Mouse (Mus musculus) stomach, postnatal 0 days (tissue): ENCODE measurements around the gene Wnt16.

Experiments used
- CTCF ChIP-seq: IDR thresholded peaks from 2 replicates; pipeline ENCODE4 v1.5.1; 2016; ENCODE audit warnings: antibody characterized with exemption, low read depth, mild to moderate bottlenecking, moderate library complexity
- EP300 ChIP-seq: optimal IDR thresholded peaks from 2 replicates; pipeline ENCODE3; 2016; ENCODE audit warnings: antibody characterized with exemption

GRCm38 (mm10) chr6:22297028-22297427 is 9.0 kb downstream of the Wnt16 start:
- TF ChIP-seq CTCF (no peak), EP300 (no peak)
